Mouse (Mus musculus) lung, postnatal 36 days (tissue): ENCODE measurements around the gene Mtrf1.
A peak's percentile ranks its signal among the peaks of the same experiment; 100 is the strongest.
"Not testable (repeated sequence)": the region's sequence is repeated elsewhere in the genome, so short reads cannot be mapped to it uniquely, and the experiment has no call there.

ENCODE experiments used
- DNase-seq: peaks from one replicate; pipeline ENCODE4 v3.0.0; 2022; ENCODE audit warnings: mixed read lengths

The Mtrf1 gene

GRCm38 (mm10) chr14:79451681-79452590 is 54.4 kb downstream of the Mtrf1 start, which contains the start of gene Kbtbd6:
TSS of gene Kbtbd6 (plus strand) at chr14:79451835.
- peak; percentile 89 for DNase-seq

GRCm38 (mm10) chr14:79452591-79452934 is 55.0 kb downstream of the Mtrf1 start:
- DNase-seq = not testable (repeated sequence)

- no peak for DNase-seq
These were observed 62.8 kb downstream of the Mtrf1 start for GRCm38 (mm10) chr14:79460401-79460800.

GRCm38 (mm10) chr14:79460988-79461387 is 63.4 kb downstream of the Mtrf1 start:
- no peak for DNase-seq

- no peak for DNase-seq
These were observed 68.1 kb downstream of the Mtrf1 start for GRCm38 (mm10) chr14:79465623-79466022.

GRCm38 (mm10) chr14:79467621-79468020 is 70.0 kb downstream of the Mtrf1 start:
- peak; percentile 85 for DNase-seq
